ENCODE assay signal across 7 mouse cellular contexts in genomic region chr8:11463889-11464706, GRCm38 (mm10). TPM values are rescaled to one million over a fixed set of nuclear protein-coding genes. Genes with fewer than 3 reads are reported as not detected.
DNase-seq lines count a peak whose midpoint lies in the region; TF ChIP-seq lines count a peak whose summit lies in the region.

No protein-coding gene starts in this region.

- peak overlapping the region; percentile 27 for H3K4me3 ChIP-seq in bone marrow macrophage, adult 2 months (ENCODE audit: insufficient read depth, low read length)

- no peak for TF ChIP-seq CTCF in bone marrow macrophage, adult 2 months (IDR thresholded peaks at IDR 0.05; ENCODE audit: low read depth, low read length)

- H3K4me1 ChIP-seq in bone marrow macrophage, adult 2 months (ENCODE audit: control insufficient read depth, insufficient read depth, low read length): peaks cover 64% of the 10 kb centered on the region

- no peak for TF ChIP-seq POLR2A in bone marrow macrophage, adult 2 months (IDR thresholded peaks at IDR 0.05; ENCODE audit: borderline replicate concordance, low read depth, low read length)

- H3K27ac ChIP-seq in bone marrow macrophage, adult 2 months (ENCODE audit: insufficient read depth, low read depth, low read length): peak overlapping the region; percentile 85

- DNase-seq in spleen, adult 18-20 months: peak; percentile 33 to 37
- DNase-seq in spleen, postnatal 14 days (ENCODE audit: low spot score in 2 of 2): no peak
- peak; percentile 64 for DNase-seq in lung, postnatal 25 days (ENCODE audit: low spot score)
- no peak for DNase-seq in right cerebral cortex, postnatal 25 days
- DNase-seq in c-Kit-positive CD71-positive TER-119-positive erythroid progenitor cells, embryonic 14.5 days (ENCODE audit: low spot score): no peak
- DNase-seq in layer of hippocampus, adult 11-12 months (ENCODE audit: low spot score): no peak

RNA-seq across cellular contexts. Expression of gene Rab20, which starts 14.4 kb away (rescaled TPM):
- polyA plus RNA-seq in bone marrow macrophage, adult 2 months (2012; ENCODE audit: insufficient read depth, insufficient read length, missing spikeins): 12.2 and 12.5 TPM in 2 replicates

RNA-seq across cellular contexts. Expression of gene Naxd, which starts 33.2 kb away (rescaled TPM):
- 45.1 and 48.0 TPM in 2 replicates for polyA plus RNA-seq in bone marrow macrophage, adult 2 months (2012; ENCODE audit: insufficient read depth, insufficient read length, missing spikeins)

Comparison
In these comparisons a context has a peak if more than half of its experiments do, and no peak if none do; other contexts are left out.
1. DNase-seq: peak in spleen, adult 18-20 months (2 of 2) and lung, postnatal 25 days (single experiment); none in spleen, postnatal 14 days (0 of 2), right cerebral cortex, postnatal 25 days (single experiment), c-Kit-positive CD71-positive TER-119-positive erythroid progenitor cells, embryonic 14.5 days (single experiment) and layer of hippocampus, adult 11-12 months (single experiment).